Comparison of ENCODE assay signal across 8 mouse cellular contexts in the genomic region with DNA sequence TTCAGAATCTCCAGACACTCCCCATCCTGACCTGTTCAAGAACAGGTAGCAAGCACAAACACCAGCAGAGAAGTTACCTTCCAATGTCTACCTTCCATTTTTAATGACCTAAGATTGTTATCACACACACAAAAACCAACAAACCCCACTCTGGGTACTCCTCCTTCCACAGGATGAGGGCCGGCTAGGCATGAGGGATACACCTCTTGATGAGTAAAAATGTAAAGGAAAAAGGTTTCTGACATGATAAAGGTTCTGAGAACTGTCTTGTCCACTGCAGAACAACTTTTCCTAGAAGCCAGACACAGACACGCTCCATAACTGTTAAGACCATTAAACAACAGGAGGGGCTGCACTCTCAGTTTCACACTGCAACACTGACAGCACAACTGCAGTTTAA. TPM values are rescaled to one million over a fixed set of nuclear protein-coding genes. Genes with fewer than 3 reads are reported as not detected.
DNase-seq lines count a peak whose midpoint lies in the region; ATAC-seq lines count a peak whose summit lies in the region.

No protein-coding gene starts in this region.

- H3K9ac ChIP-seq in heart, embryonic 16.5 days (ENCODE audit: low read length), result peak overlapping the region; percentile 61
- no peak overlapping the region for H3K9ac ChIP-seq in hindbrain, embryonic 11.5 days (ENCODE audit: low read depth, low read length)
- peak overlapping the region; percentile 41 for H3K9ac ChIP-seq in midbrain, embryonic 13.5 days (replicated peaks)

- peaks cover 28% of the 10 kb centered on the region for H3K4me1 ChIP-seq in heart, embryonic 16.5 days (ENCODE audit: control insufficient read depth, insufficient read depth, low read length)
- H3K4me1 ChIP-seq in brown adipose tissue, adult 24 weeks (ENCODE audit: control insufficient read depth, insufficient read depth, insufficient read length, low read length), result peaks cover 5% of the 10 kb centered on the region
- 0 out of 2 replicates have a peak, but pooled peaks cover 2% of the 10 kb centered on the region for H3K4me1 ChIP-seq in hindbrain, embryonic 11.5 days (replicated peaks; ENCODE audit: control insufficient read depth, insufficient read depth, low read length)
- peaks cover 40% of the 10 kb centered on the region for H3K4me1 ChIP-seq in midbrain, embryonic 13.5 days (replicated peaks)

- no peaks in the 10 kb centered on the region for H3K27me3 ChIP-seq in heart, embryonic 16.5 days (ENCODE audit: control insufficient read depth, insufficient read depth, low read length)
- no peaks in the 10 kb centered on the region for H3K27me3 ChIP-seq in hindbrain, embryonic 11.5 days (ENCODE audit: control insufficient read depth, insufficient read depth, low read length)
- no peaks in the 10 kb centered on the region for H3K27me3 ChIP-seq in midbrain, embryonic 13.5 days

- 40% methylated on average over 2 of the region's 2 CpGs for WGBS in heart, embryonic 16.5 days
- WGBS in hindbrain, embryonic 11.5 days, result 67% methylated on average over 2 of the region's 2 CpGs
- 63% methylated on average over 2 of the region's 2 CpGs for WGBS in midbrain, embryonic 13.5 days

- H3K27ac ChIP-seq in heart, embryonic 16.5 days (ENCODE audit: low read length), result peak overlapping the region; percentile 76
- H3K27ac ChIP-seq in brown adipose tissue, adult 24 weeks (replicated peaks; ENCODE audit: low read depth, low read length), result 0 out of 2 replicates have a peak overlapping the region, but pooled peaks have one; percentile 1
- H3K27ac ChIP-seq in hindbrain, embryonic 11.5 days (ENCODE audit: low read depth, low read length), result no peak overlapping the region
- no peak overlapping the region for H3K27ac ChIP-seq in midbrain, embryonic 13.5 days

- ATAC-seq in heart, embryonic 16.5 days (replicated peaks; ENCODE audit: extremely low read depth, insufficient read depth, low FRiP score), result no peak
- no peak for ATAC-seq in hindbrain, embryonic 11.5 days (ENCODE audit: low FRiP score)
- no peak for ATAC-seq in midbrain, embryonic 13.5 days

- H3K4me3 ChIP-seq in heart, embryonic 16.5 days (ENCODE audit: low read length), result peak overlapping the region; percentile 37
- peak overlapping the region; percentile 24; the same call in 1 of the 2 replicates for H3K4me3 ChIP-seq in brown adipose tissue, adult 24 weeks (ENCODE audit: insufficient read depth, low read depth, low read length)
- peak overlapping the region; percentile 18 for H3K4me3 ChIP-seq in hindbrain, embryonic 11.5 days (ENCODE audit: low read depth, low read length)
- H3K4me3 ChIP-seq in midbrain, embryonic 13.5 days (replicated peaks), result peak overlapping the region; percentile 22

- peak overlapping the region; percentile 63 for H3K4me2 ChIP-seq in heart, embryonic 16.5 days (ENCODE audit: low read depth, low read length)
- peak overlapping the region; percentile 4; the same call in 1 of the 2 replicates for H3K4me2 ChIP-seq in hindbrain, embryonic 11.5 days (replicated peaks; ENCODE audit: low read depth, low read length)
- peak overlapping the region; percentile 50 for H3K4me2 ChIP-seq in midbrain, embryonic 13.5 days (replicated peaks)

- H3K9me3 ChIP-seq in heart, embryonic 16.5 days (replicated peaks; ENCODE audit: control insufficient read depth, low read length), result no peaks in the 10 kb centered on the region
- no peaks in the 10 kb centered on the region for H3K9me3 ChIP-seq in hindbrain, embryonic 11.5 days (ENCODE audit: control insufficient read depth, low read length)
- H3K9me3 ChIP-seq in midbrain, embryonic 13.5 days, result no peaks in the 10 kb centered on the region

- no peak for DNase-seq in heart, postnatal 25 days (ENCODE audit: low spot score)
- DNase-seq in hindbrain, embryonic 11.5 days (ENCODE audit: low spot score), result no peak
- no peak for DNase-seq in ovary, adult 18-20 months (ENCODE audit: low spot score)
- no peak for DNase-seq in thymus, postnatal 25 days
- DNase-seq in spleen, postnatal 14 days (ENCODE audit: low spot score in 2 of 2), result no peak

- no peaks in the 10 kb centered on the region for H3K36me3 ChIP-seq in heart, embryonic 16.5 days (ENCODE audit: control insufficient read depth, insufficient read depth)
- H3K36me3 ChIP-seq in hindbrain, embryonic 11.5 days (ENCODE audit: control insufficient read depth, insufficient read depth, low read length), result no peaks in the 10 kb centered on the region
- no peaks in the 10 kb centered on the region for H3K36me3 ChIP-seq in midbrain, embryonic 13.5 days

- intact Hi-C loops in heart, postnatal 25 days (cut with DNase I), result loop anchor here (10.0 kb wide), 1 partner anchor 161 kb away; no protein-coding TSS in a partner anchor

RNA-seq across cellular contexts. Expression of a gene that starts 3.7 kb away (rescaled TPM):
- 8.7 and 9.5 TPM in 2 replicates for polyA plus RNA-seq in heart, embryonic 16.5 days (2015; fragmentation: Nextera tagmentation; extraction: Ambion mirVana)
- 10 to 100 TPM; 31.6 to 32.5 TPM for total RNA-seq in heart, postnatal 25 days (2021)
- polyA plus RNA-seq in brown adipose tissue, adult 24 weeks (2012; ENCODE audit: insufficient read depth, insufficient read length, missing spikeins), result 8.4 and 13.1 TPM in 2 replicates
- polyA plus RNA-seq in hindbrain, embryonic 11.5 days (2014; fragmentation: Nextera tagmentation; extraction: Ambion mirVana), result 23.7 and 39.2 TPM in 2 replicates
- polyA plus RNA-seq in midbrain, embryonic 13.5 days (2015; fragmentation: Nextera tagmentation; extraction: Ambion mirVana), result 5.8 and 5.9 TPM in 2 replicates

Comparison
In these comparisons a context has a peak if more than half of its experiments do, and no peak if none do; other contexts are left out.
1. H3K27ac ChIP-seq: peak in heart, embryonic 16.5 days (single experiment) and brown adipose tissue, adult 24 weeks (single experiment); none in hindbrain, embryonic 11.5 days (single experiment) and midbrain, embryonic 13.5 days (single experiment).
2. H3K4me2 ChIP-seq: peak in every context shown above with its lines; median percentile 63 in heart, embryonic 16.5 days; 50 in midbrain, embryonic 13.5 days; 4 in hindbrain, embryonic 11.5 days.
3. Peak in every context shown above with its lines, with median percentiles within 50 percentile points of each other: H3K4me3 ChIP-seq.